Mouse (Mus musculus): ENCODE measurements around the gene Nptxr. TPM values are rescaled to one million over a fixed set of nuclear protein-coding genes. Genes with fewer than 3 reads are reported as not detected.

Gene Nptxr
- polyA plus RNA-seq, 1 experiment: 3.7 TPM

- H3K4me3 ChIP-seq (replicated peaks; ENCODE audit: extremely low read depth, low read depth, low read length): peak overlapping the region; percentile 70
- TF ChIP-seq CTCF (IDR thresholded peaks at IDR 0.05; ENCODE audit: insufficient read depth, low read length) (no peak), POLR2A (IDR thresholded peaks at IDR 0.05; ENCODE audit: borderline replicate concordance, extremely low read depth, low read depth, low read length) (no peak)
- peak; percentile 41 for DNase-seq
- peaks cover 13% of the 10 kb centered on the region for H3K4me1 ChIP-seq (ENCODE audit: control insufficient read depth, insufficient read depth, low read length)
- WGBS: under 1% methylated on average over 14 of the region's 14 CpGs
Observed at GRCm38 (mm10) chr15:79741173-79741858, 63.2 kb downstream of the Nptxr start.

DNA sequence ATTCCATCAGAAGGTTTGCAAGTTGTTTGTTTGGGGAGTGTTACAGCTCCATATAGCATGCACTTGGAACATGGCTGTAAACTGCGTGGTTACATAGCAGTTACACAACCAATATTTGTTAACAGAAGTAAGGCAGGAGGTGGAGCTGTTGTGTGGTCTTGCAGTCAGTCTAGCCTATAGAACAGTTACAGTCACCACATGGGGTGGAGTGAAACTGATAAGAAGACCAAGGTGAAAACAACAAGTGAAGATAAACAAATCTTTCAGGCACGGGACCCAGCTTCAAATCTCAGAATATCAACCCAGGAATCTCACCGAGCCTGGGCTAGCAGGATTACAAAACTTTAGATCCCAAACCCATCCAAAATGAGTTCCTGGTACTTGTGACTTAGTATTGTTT lies 63.8 kb downstream of the Nptxr start:
- DNase-seq: no peak
- Histone ChIP-seq H3K4me1 (ENCODE audit: control insufficient read depth, insufficient read depth, low read length) (peaks cover 13% of the 10 kb centered on the region), H3K4me3 (replicated peaks; ENCODE audit: extremely low read depth, low read depth, low read length) (peak overlapping the region; percentile 70)
- TF ChIP-seq POLR2A (IDR thresholded peaks at IDR 0.05; ENCODE audit: borderline replicate concordance, extremely low read depth, low read depth, low read length) (no peak), CTCF (IDR thresholded peaks at IDR 0.05; ENCODE audit: insufficient read depth, low read length) (no peak)
- WGBS: 34% methylated on average over 3 of the region's 3 CpGs

Other genes with a start within 250 kb of the Nptxr start
- 0.10 and 0.12 TPM in 2 replicates for gene Dmc1, start 199.7 kb downstream of the Nptxr start, polyA plus RNA-seq (2012; rRNA removed)
- 2.1 and 4.2 TPM in 2 replicates for gene Fam227a, start 145.8 kb downstream of the Nptxr start, polyA plus RNA-seq (2012; rRNA removed)
- 10.2 and 18.2 TPM in 2 replicates for gene Cby1, start 145.6 kb downstream of the Nptxr start, polyA plus RNA-seq (2012; rRNA removed)
- 21.3 and 31.9 TPM in 2 replicates for gene Tomm22, start 133.9 kb downstream of the Nptxr start, polyA plus RNA-seq (2012; rRNA removed)
- gene Josd1, start 116.8 kb downstream of the Nptxr start, polyA plus RNA-seq (2012; rRNA removed): 16.3 and 22.2 TPM in 2 replicates
- 33.4 and 37.3 TPM in 2 replicates for gene Gtpbp1, start 113.9 kb downstream of the Nptxr start, polyA plus RNA-seq (2012; rRNA removed)
- gene Sun2, start 62.2 kb downstream of the Nptxr start, polyA plus RNA-seq (2012; rRNA removed): 74.7 and 88.6 TPM in 2 replicates
- gene Dnal4, start 26.9 kb downstream of the Nptxr start, polyA plus RNA-seq (2012; rRNA removed): 51.1 and 51.2 TPM in 2 replicates
- gene Npcd, start 29.5 kb upstream of the Nptxr start, polyA plus RNA-seq (2012; rRNA removed): 0.50 and 1.4 TPM in 2 replicates
- gene Cbx6, start 29.9 kb upstream of the Nptxr start, polyA plus RNA-seq (2012; rRNA removed): 87.3 and 94.1 TPM in 2 replicates
- 29.7 and 36.7 TPM in 2 replicates for gene Apobec3, start 86.9 kb upstream of the Nptxr start, polyA plus RNA-seq (2012; rRNA removed)
- 72.5 and 75.9 TPM in 2 replicates for gene Cbx7, start 166.4 kb upstream of the Nptxr start, polyA plus RNA-seq (2012; rRNA removed)
- 138 and 155 TPM in 2 replicates for gene Pdgfb, start 210.2 kb upstream of the Nptxr start, polyA plus RNA-seq (2012; rRNA removed)

Data from lung, adult 2 months (tissue).